Mouse (Mus musculus) hindbrain, postnatal 0 days (tissue): ENCODE measurements at regions not wholly inside any gene's neighbourhood (a gene's known extent, or its start where the extent isn't known, plus 50 kb on each side); places are given as distances from the start of the nearest gene placed in this dataset.
A peak's percentile ranks its signal among the peaks of the same experiment; 100 is the strongest.

ENCODE experiments used
- ATAC-seq: fragments of 200-750 bp; cut with Nextera tagmentation; 2 replicates; pipeline ENCODE4 v1.8.0; 2017; ENCODE audit warnings: mild to moderate bottlenecking, moderate TSS enrichment, moderate library complexity
- DNase-seq: peaks from one replicate; pipeline ENCODE4 v3.0.0-alpha.2; 2015; ENCODE audit warnings: low spot score
- H3K27ac ChIP-seq: fragments of 300-500 bp; sonication (generic); 2 replicates; pipeline ENCODE4 v1.5.1; 2014; ENCODE audit warnings: mild to moderate bottlenecking
- H3K27me3 ChIP-seq: fragments of 300-500 bp; sonication (generic); 2 replicates; pipeline ENCODE4 v1.6.1; 2014; ENCODE audit warnings: low read length, mixed read lengths; ENCODE audit not compliant: insufficient read depth
- H3K36me3 ChIP-seq: fragments of 300-500 bp; sonication (generic); 2 replicates; pipeline ENCODE4 v1.6.1; 2014; ENCODE audit warnings: low read length, mixed read lengths; ENCODE audit not compliant: insufficient read depth
- H3K4me1 ChIP-seq: fragments of 300-500 bp; sonication (generic); 2 replicates; pipeline ENCODE4 v1.6.1; 2014; ENCODE audit warnings: antibody characterized with exemption, low read length, mixed read lengths; ENCODE audit not compliant: insufficient read depth
- H3K4me2 ChIP-seq: fragments of 300-500 bp; sonication (generic); 2 replicates; pipeline ENCODE4 v1.6.1; 2014; ENCODE audit warnings: low read depth, mild to moderate bottlenecking, low read length, moderate library complexity, mixed read lengths
- H3K4me3 ChIP-seq: fragments of 300-500 bp; sonication (generic); 2 replicates; pipeline ENCODE4 v1.5.1; 2014; ENCODE audit warnings: low read length
- H3K9ac ChIP-seq: fragments of 300-500 bp; sonication (generic); replicated peaks from 2 replicates; pipeline ENCODE4 v1.6.1; 2014; ENCODE audit warnings: mild to moderate bottlenecking, low read length, moderate library complexity, mixed read lengths
- H3K9me3 ChIP-seq: fragments of 300-500 bp; sonication (generic); 2 replicates; pipeline ENCODE4 v1.6.1; 2016; ENCODE audit warnings: low read length, mixed read lengths
- CTCF ChIP-seq: IDR thresholded peaks from 2 replicates; pipeline ENCODE4 v1.5.1; 2016; ENCODE audit warnings: antibody characterized with exemption, control low read depth, low read depth
- WGBS: fragments of 180-500 bp; shearing (Covaris S2); extraction: QIAGEN DNeasy Blood & Tissue Kit; methylation state at CpG from one replicate; pipeline ENCODE4 v1.1.7; 2014; 5-methylcytosine and 5-hydroxymethylcytosine counted together

GRCm38 (mm10) chr16:31582885-31583284 lies 80.4 kb upstream of the Dlg1 start:
- 89% methylated on average over 4 of the region's 4 CpGs for WGBS
- ATAC-seq (no peak), DNase-seq (no peak)

GRCm38 (mm10) chr16:31583627-31584026 lies 79.6 kb upstream of the Dlg1 start:
- DNase-seq = peak; percentile 27
- WGBS = 71% methylated on average over 2 of the region's 2 CpGs
- H3K27ac ChIP-seq = no peak overlapping the region
- no peak overlapping the region for H3K9ac ChIP-seq
- H3K36me3 ChIP-seq = no peaks in the 10 kb centered on the region
- no peak for TF ChIP-seq CTCF
- H3K4me3 ChIP-seq = no peak overlapping the region
- no peak for ATAC-seq
- no peaks in the 10 kb centered on the region for H3K4me1 ChIP-seq
- H3K27me3 ChIP-seq = no peaks in the 10 kb centered on the region
- H3K9me3 ChIP-seq = no peaks in the 10 kb centered on the region
- no peak overlapping the region for H3K4me2 ChIP-seq

More at GRCm38 (mm10) chr16:31582885-31583284, 80.4 kb upstream of the Dlg1 start:
- Histone ChIP-seq H3K4me1 (no peaks in the 10 kb centered on the region), H3K27me3 (no peaks in the 10 kb centered on the region), H3K9ac (no peak overlapping the region), H3K27ac (no peak overlapping the region), H3K9me3 (no peaks in the 10 kb centered on the region), H3K4me3 (no peak overlapping the region), H3K4me2 (no peak overlapping the region), H3K36me3 (no peaks in the 10 kb centered on the region)
- TF ChIP-seq CTCF = no peak

DNA sequence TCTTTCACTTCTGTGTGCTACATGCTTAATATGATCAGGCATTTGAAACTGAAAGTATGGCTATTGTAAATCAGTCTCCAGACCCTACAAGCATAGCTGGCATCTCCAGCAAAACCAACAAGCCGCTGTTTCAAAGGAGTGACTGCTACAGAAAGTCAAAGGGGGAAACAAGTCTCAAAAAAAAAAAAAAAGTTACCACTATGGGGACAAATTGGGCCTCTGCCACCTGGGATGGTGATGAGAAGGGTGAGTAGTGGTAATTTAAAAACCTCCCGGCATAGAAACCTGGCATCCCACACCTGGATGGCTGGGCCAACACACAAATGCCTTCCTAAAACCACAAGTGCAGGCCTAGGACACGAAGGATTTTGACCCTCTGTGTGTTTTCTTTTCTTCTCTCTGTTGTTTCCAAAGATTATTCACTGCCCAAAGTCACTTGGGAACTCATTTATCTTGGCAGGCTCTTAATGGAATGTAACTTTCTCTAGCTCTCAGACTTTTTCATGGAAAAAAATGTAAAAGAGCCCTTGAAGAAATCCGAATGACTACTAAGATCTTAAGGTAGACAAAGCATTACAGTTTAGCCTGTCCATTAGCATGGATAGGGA lies 78.9 kb upstream of the Dlg1 start:
- H3K9ac ChIP-seq = no peak overlapping the region
- no peaks in the 10 kb centered on the region for H3K4me1 ChIP-seq
- no peak overlapping the region for H3K4me2 ChIP-seq
- no peak overlapping the region for H3K27ac ChIP-seq
- no peaks in the 10 kb centered on the region for H3K9me3 ChIP-seq
- ATAC-seq (no peak), DNase-seq (no peak)
- H3K4me3 ChIP-seq = no peak overlapping the region
- no peak for TF ChIP-seq CTCF
- no peaks in the 10 kb centered on the region for H3K27me3 ChIP-seq
- WGBS = 60% methylated on average over 4 of the region's 4 CpGs
- H3K36me3 ChIP-seq = no peaks in the 10 kb centered on the region

DNA sequence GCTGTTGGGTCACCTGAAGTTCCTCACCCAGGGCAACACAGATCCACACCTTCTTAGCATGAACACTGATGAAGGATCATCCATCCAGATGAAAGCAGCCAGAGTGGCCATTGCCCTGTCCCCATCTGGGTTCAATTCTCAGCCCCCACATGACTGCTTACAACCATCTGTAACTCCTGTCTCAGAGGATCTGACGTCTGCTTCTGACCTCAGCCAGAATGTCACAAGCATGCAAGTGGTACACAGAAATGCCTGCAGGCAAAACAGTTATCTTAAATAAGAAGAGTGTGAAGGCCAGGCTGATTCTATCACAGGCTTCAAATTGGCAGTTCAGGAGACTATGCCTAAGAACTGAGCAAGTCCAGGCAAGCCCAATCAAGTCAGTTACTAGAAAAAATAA lies 76.2 kb upstream of the Dlg1 start:
- DNase-seq = no peak
- Histone ChIP-seq H3K27me3 (no peaks in the 10 kb centered on the region), H3K9ac (no peak overlapping the region), H3K4me2 (no peak overlapping the region), H3K27ac (no peak overlapping the region), H3K4me1 (peaks cover 4% of the 10 kb centered on the region), H3K4me3 (no peak overlapping the region), H3K9me3 (no peaks in the 10 kb centered on the region), H3K36me3 (no peaks in the 10 kb centered on the region)
- ATAC-seq = no peak
- TF ChIP-seq CTCF = no peak
- 67% methylated on average over 1 of the region's 1 CpGs for WGBS

GRCm38 (mm10) chr16:31589576-31589975 lies 73.7 kb upstream of the Dlg1 start:
- no peaks in the 10 kb centered on the region for H3K9me3 ChIP-seq
- H3K27me3 ChIP-seq = no peaks in the 10 kb centered on the region
- no peak overlapping the region for H3K4me2 ChIP-seq
- H3K27ac ChIP-seq = no peak overlapping the region
- no peak overlapping the region for H3K4me3 ChIP-seq
- peaks cover 16% of the 10 kb centered on the region for H3K4me1 ChIP-seq
- H3K36me3 ChIP-seq = no peaks in the 10 kb centered on the region
- TF ChIP-seq CTCF = no peak
- DNase-seq = no peak
- ATAC-seq = no peak
- no peak overlapping the region for H3K9ac ChIP-seq
- 31% methylated on average over 6 of the region's 6 CpGs for WGBS

DNA sequence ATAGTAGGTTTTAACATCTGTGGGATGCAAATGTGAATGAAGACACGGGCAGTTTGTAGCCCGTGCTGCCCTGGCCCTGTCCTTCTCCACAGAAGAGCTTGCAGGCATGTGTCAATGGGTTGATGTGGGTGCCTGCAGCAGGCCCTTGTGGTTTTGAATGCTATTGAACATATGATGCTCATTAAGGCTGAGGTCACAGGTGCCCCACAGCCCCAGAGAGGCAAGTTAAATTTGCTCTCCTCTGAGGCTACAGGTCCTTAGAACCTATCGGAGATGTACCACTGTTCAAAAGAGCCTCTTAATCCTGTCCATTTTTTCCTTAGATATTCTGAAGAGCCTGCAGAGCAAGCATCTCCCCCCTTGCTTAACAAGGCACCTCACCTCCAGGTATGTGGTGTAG lies 71.7 kb upstream of the Dlg1 start:
- Histone ChIP-seq H3K36me3 (no peaks in the 10 kb centered on the region), H3K27ac (peak overlapping the region; percentile 61), H3K9me3 (no peaks in the 10 kb centered on the region), H3K9ac (no peak overlapping the region), H3K4me2 (no peak overlapping the region; the same call in 1 of the 2 replicates), H3K4me3 (no peak overlapping the region), H3K4me1 (peaks cover 16% of the 10 kb centered on the region), H3K27me3 (no peaks in the 10 kb centered on the region)
- WGBS = 67% methylated on average over 3 of the region's 3 CpGs
- ATAC-seq = peak; percentile 22; the same call in 1 of the 2 replicates
- no peak for DNase-seq
- no peak for TF ChIP-seq CTCF

GRCm38 (mm10) chr16:31592014-31592871 lies 71.0 kb upstream of the Dlg1 start:
- DNase-seq = peak; percentile 91
- Histone ChIP-seq H3K27ac (peak overlapping the region; percentile 61), H3K9ac (no peak overlapping the region), H3K9me3 (no peaks in the 10 kb centered on the region), H3K4me2 (peak overlapping the region; percentile 19; the same call in 1 of the 2 replicates), H3K4me1 (peaks cover 16% of the 10 kb centered on the region), H3K4me3 (no peak overlapping the region), H3K27me3 (no peaks in the 10 kb centered on the region), H3K36me3 (no peaks in the 10 kb centered on the region)
- peak; percentile 95 for ATAC-seq
- no peak for TF ChIP-seq CTCF
- WGBS = 5% methylated on average over 7 of the region's 7 CpGs
